Mouse (Mus musculus) lung, postnatal 4 days (tissue): ENCODE measurements around the gene Smc3.
A peak's percentile ranks its signal among the peaks of the same experiment; 100 is the strongest.
"Not testable (repeated sequence)": the region's sequence is repeated elsewhere in the genome, so short reads cannot be mapped to it uniquely, and the experiment has no call there.

Experiments
- DNase-seq, 2 experiments: peaks; one replicate each; pipeline ENCODE4 v3.0.0; 2021

Smc3 gene

GRCm38 (mm10) chr19:53577025-53577800 lies 23.0 kb upstream of the Smc3 start:
- DNase-seq = peak in 1 of 2 experiments; percentile 24

DNA sequence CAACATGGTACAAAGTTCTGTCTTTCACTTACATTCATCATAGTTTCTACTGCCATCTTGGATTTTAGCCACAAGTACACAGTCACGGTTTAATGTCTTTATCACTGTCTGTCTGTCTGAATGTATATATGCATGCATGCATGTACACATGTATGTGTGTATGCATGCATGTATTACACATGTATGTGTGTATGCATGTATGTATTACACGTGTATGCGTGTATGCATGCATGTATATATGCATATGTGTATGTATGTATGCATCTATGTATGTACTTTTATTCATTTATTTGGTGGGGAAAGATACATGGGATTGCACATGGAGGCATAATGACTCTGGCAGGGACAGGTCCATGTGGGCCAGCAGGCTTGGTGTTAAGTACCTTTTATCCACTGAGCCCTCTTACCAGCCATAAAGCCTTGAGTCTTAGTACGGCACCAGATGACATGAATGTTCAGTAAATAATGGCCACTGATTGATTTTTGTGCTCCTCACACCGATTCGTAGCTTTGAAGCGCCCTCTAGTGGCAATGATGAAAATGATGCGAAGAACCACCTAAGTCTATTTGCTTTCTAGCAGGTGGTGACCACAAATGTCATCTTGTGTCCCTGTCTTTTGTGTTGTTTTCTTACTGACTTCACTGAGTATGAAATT lies 21.5 kb upstream of the Smc3 start:
- DNase-seq = peak in 1 of 2 experiments; percentile 77

GRCm38 (mm10) chr19:53580271-53580670 lies 19.9 kb upstream of the Smc3 start:
- DNase-seq = not testable (repeated sequence)

- DNase-seq = not testable (repeated sequence)
Observed at GRCm38 (mm10) chr19:53587686-53588085, 12.5 kb upstream of the Smc3 start.

DNA sequence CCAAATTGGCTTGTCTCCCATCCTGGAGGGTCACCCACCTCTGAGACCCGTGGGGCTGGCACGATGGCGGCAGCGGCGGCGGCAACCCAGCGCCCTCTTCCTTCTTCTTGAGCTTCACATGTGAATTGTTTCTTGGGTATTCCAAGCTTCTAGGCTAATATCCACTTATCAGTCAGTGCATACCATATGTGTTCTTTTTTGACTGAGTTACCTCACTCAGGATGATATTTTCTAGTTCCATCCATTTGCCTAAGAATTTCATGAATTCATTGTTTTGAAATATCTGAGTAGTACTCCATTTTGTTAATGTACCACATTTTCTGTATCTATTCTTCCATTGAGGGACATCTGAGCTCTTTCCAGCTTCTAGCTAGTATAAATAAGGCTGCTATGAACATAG lies 11.2 kb upstream of the Smc3 start, which contains the start of gene Nutf2-ps1:
Nutf2-ps1 (minus strand) TSS at position 101 of the 400 bp plus-strand sequence.
- DNase-seq = not testable (repeated sequence)

- no peak for DNase-seq
Observed at GRCm38 (mm10) chr19:53596723-53597474, 3.3 kb upstream of the Smc3 start.

- peak; percentile 71 to 85 for DNase-seq
Observed at GRCm38 (mm10) chr19:53600549-53601362, 558 bp downstream of the Smc3 start.

DNA sequence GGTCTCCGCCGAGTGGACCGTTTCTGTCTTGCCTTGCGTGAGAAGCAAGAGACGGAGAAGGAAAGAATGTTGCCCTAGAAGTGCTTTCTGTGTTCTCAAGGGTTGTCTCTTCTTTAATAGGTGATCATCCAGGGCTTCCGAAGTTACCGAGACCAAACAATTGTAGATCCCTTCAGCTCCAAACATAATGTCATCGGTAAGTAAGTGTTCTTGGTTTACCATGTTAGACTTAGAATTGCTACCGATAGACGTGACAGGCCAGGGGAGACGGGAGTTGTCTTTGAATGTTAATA lies 1.1 kb downstream of the Smc3 start:
- DNase-seq = no peak

DNA sequence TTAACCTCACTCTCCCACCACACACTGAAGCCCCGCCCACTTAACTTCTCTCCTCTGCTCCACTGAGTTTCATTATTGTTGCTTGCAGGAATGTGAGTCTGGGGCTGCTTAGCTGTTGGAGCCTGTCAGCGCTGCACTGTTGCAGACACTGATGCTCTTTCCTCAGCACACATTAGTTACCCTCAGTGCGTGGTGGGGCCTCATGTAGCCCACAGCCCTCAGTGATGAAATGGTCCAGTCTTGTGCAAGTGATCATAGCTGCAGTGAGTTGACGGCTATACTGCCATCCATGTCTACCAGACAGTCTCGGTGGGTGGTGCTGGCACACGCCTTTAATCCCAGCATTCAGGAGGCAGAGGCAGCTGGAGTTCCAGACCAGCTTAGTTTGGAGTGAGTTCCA lies 8.7 kb downstream of the Smc3 start:
- DNase-seq = no peak

GRCm38 (mm10) chr19:53621681-53622080 lies 21.5 kb downstream of the Smc3 start:
- no peak for DNase-seq

DNA sequence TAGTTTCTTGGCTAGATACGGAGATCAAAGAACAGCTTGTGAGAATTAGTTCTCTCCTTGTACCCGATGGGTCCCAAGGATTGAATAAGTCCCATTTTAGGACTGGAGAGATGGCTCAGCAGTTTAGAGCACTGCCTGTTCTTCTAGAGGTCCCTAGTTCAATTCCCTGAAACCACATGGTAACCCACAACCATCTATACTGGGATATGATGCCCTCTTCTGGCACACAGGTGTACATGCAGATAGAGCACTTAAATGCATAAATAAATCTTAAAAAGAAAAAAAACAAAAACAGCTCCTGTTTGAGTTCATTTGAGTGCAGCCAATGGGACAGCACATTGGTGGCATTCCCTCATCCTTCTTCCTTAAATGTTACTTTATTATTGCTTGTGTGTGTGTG lies 37.8 kb downstream of the Smc3 start:
- DNase-seq = no peak

GRCm38 (mm10) chr19:53638727-53639126 lies 38.5 kb downstream of the Smc3 start:
- no peak for DNase-seq

DNA sequence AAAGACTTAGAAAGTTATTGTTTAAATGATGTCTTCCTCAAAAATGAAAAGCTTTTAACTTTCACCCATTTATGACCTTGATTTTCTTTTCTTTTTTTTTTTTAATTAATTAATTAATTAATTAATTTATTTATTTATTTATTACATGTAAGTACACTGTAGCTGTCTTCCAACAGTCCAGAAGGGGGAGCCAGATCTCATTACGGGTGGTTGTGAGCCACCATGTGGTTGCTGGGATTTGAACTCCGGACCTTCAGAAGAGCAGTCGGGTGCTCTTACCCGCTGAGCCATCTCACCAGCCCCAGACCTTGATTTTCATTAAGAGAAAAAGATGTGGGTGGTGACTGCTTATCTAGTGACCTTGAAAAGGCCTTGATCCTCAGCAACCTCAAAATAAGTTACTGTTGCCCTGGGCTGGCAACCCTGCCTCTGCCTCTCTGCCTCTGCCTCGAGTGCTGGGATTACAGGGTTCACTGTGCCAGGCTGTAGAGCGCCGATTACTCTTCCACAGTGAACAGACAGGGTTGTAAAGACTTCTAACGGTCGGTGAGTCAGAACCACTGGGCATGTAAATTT lies 43.9 kb downstream of the Smc3 start:
- DNase-seq = no peak

DNA sequence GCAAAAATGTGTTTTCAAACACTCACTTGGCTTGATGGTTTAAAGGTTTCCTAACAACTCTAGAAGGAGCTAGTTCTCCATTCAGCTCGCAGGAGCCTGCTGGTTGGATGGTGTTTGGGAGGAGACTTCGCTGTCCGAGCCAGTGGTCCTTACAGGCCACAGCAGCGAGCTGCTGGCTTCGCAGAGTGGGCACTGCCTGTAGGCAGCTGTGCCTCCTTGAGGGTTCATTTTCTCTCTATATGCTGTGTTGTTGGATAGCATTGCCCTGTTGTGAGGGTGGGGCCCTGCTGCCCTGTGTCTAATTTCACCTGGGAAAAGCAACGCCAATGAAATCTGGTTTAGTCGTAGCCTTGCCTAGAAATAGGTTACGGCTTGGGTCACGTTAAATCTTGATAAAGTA lies 47.1 kb downstream of the Smc3 start:
- DNase-seq = no peak

DNA sequence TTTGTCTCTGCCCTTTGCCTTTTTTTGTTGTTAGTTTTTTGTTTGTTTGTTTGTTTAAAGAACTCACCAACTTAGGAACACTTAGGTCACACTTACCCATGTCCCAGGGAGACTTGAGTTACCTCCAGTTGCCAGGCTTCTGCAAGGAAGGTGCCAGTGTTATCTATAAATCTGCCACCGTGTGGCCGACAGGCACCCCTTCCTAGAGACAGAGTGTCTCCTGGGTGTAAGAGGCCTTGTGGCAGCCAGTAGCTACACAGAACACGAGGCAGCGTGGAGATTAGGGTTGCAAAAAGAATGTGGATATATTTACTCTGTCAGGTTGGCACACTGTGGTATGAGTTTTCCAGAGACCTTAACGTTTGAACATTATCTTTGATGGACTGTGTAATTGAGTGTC lies 47.9 kb downstream of the Smc3 start:
- DNase-seq = no peak

DNA sequence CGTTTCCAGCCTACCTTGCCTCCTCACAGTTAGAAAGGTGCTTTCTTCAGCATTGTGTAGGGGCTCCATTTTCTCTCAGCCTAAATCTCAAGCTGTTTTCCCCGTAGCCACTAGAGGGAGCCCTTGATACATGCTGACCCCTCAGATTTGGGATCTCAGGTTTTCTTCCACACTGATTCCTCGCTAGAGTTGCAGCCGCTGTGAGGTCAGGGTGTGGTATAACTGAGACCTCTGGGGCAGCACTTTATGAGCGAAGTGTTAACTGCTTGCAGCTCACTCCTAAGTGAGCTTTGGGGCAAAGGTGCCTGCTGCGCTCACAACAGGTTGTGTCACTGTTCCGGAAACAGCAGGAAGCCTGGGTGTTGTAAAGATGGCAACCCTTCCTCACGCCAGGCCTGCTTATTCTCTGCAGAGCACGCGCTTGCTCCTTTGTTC lies 48.6 kb downstream of the Smc3 start:
- DNase-seq = peak; percentile 39 to 80

- DNase-seq = no peak
Observed at GRCm38 (mm10) chr19:53649361-53649760, 49.2 kb downstream of the Smc3 start.

GRCm38 (mm10) chr19:53649802-53650201 lies 49.6 kb downstream of the Smc3 start:
- DNase-seq = no peak

- no peak for DNase-seq
Observed at GRCm38 (mm10) chr19:53650921-53651320, 50.7 kb downstream of the Smc3 start.

GRCm38 (mm10) chr19:53652267-53652666 lies 52.1 kb downstream of the Smc3 start:
- no peak for DNase-seq

- DNase-seq = peak; percentile 68 to 75
Observed at GRCm38 (mm10) chr19:53653624-53654467, 53.6 kb downstream of the Smc3 start.
